Comparison of ENCODE assay signal across 12 mouse cellular contexts in the genomic region with DNA sequence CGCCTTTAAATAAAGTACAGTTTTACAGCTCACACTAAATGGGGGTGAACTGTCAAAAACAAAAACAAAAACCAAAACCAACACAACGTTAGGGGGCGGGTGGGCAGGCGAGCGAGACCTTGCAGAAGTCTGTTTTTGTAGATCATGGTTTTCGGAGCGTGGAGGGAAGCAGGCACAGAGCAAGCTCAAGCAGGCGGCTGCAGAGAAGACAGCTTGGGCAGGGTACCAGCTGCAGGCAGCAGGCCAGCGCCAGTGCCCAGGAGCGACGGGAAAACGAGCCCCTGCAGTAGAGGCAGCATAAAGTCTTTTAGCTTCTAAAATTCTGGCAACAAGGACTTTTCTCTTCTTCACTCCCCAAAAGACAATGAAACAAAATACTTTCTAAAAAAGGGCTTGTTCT. TPM values are rescaled to one million over a fixed set of nuclear protein-coding genes. Genes with fewer than 3 reads are reported as not detected.
DNase-seq lines count a peak whose midpoint lies in the region; ATAC-seq lines count a peak whose summit lies in the region.
"Had no signal": no experiment of that assay in that cellular context is flagged by ENCODE, and none has a peak within 500 bp of the region (broad histone marks: within the 10 kb centered on the region; RNA-seq: fewer than 3 reads in every experiment).

No protein-coding gene starts in this region.

- no peak overlapping the region for H3K4me2 ChIP-seq in forebrain, embryonic 15.5 days (replicated peaks)
- H3K4me2 ChIP-seq in forebrain, embryonic 12.5 days: no peak overlapping the region
- H3K4me2 ChIP-seq in midbrain, embryonic 14.5 days (ENCODE audit: low read length): no peak overlapping the region
- H3K4me2 ChIP-seq in midbrain, embryonic 15.5 days: no peak overlapping the region
- H3K4me2 ChIP-seq in kidney, embryonic 15.5 days: no peak overlapping the region
- H3K4me2 ChIP-seq: heart, embryonic 15.5 days; midbrain, embryonic 12.5 days had no signal

- peaks cover 5% of the 10 kb centered on the region for H3K4me1 ChIP-seq in forebrain, embryonic 15.5 days
- no peaks in the 10 kb centered on the region for H3K4me1 ChIP-seq in forebrain, embryonic 12.5 days
- no peaks in the 10 kb centered on the region for H3K4me1 ChIP-seq in midbrain, embryonic 14.5 days (ENCODE audit: control insufficient read depth, insufficient read depth, low read length)
- 0 out of 2 replicates have a peak, but pooled peaks cover 2% of the 10 kb centered on the region for H3K4me1 ChIP-seq in midbrain, embryonic 15.5 days
- no peaks in the 10 kb centered on the region for H3K4me1 ChIP-seq in kidney, embryonic 15.5 days
- H3K4me1 ChIP-seq: midbrain, embryonic 12.5 days had no signal

- no peaks in the 10 kb centered on the region for H3K9me3 ChIP-seq in forebrain, embryonic 15.5 days
- H3K9me3 ChIP-seq in forebrain, embryonic 12.5 days: no peaks in the 10 kb centered on the region
- H3K9me3 ChIP-seq in midbrain, embryonic 14.5 days (ENCODE audit: control insufficient read depth, low read length): no peaks in the 10 kb centered on the region
- no peaks in the 10 kb centered on the region for H3K9me3 ChIP-seq in midbrain, embryonic 15.5 days
- no peaks in the 10 kb centered on the region for H3K9me3 ChIP-seq in kidney, embryonic 15.5 days (replicated peaks)
- H3K9me3 ChIP-seq: heart, embryonic 15.5 days; midbrain, embryonic 12.5 days had no signal

- H3K27ac ChIP-seq in forebrain, embryonic 15.5 days (replicated peaks): no peak overlapping the region; the same call in 1 of the 2 replicates
- H3K27ac ChIP-seq in forebrain, embryonic 12.5 days: no peak overlapping the region
- H3K27ac ChIP-seq in midbrain, embryonic 14.5 days (replicated peaks; ENCODE audit: low read depth, low read length): 0 out of 2 replicates have a peak overlapping the region, but pooled peaks have one; percentile 0
- no peak overlapping the region for H3K27ac ChIP-seq in midbrain, embryonic 15.5 days
- H3K27ac ChIP-seq in kidney, embryonic 15.5 days: no peak overlapping the region
- H3K27ac ChIP-seq: heart, embryonic 15.5 days; midbrain, embryonic 12.5 days had no signal

- intact Hi-C loops in left cerebral cortex, postnatal 10 days (cut with DNase I): no loop called here

- WGBS in forebrain, embryonic 15.5 days: 55% methylated on average over 12 of the region's 12 CpGs
- WGBS in forebrain, embryonic 12.5 days: 90% methylated on average over 12 of the region's 12 CpGs
- 90% methylated on average over 12 of the region's 12 CpGs for WGBS in midbrain, embryonic 14.5 days
- WGBS in midbrain, embryonic 15.5 days: 86% methylated on average over 12 of the region's 12 CpGs
- 68% methylated on average over 12 of the region's 12 CpGs for WGBS in kidney, embryonic 15.5 days

- no peak for DNase-seq in midbrain, embryonic 14.5 days
- DNase-seq in left cerebral cortex, postnatal 10 days (ENCODE audit: extremely low spot score in 1 of 2, low spot score in 2 of 2): peak; percentile 58 to 66
- peak; percentile 71 for DNase-seq in right cerebral cortex, postnatal 4 days
- DNase-seq in adipocyte (ENCODE audit: low spot score): no peak
- DNase-seq: kidney, postnatal 10 days; lung, postnatal 10 days had no signal

- H3K4me3 ChIP-seq in forebrain, embryonic 15.5 days: no peak overlapping the region
- H3K4me3 ChIP-seq in forebrain, embryonic 12.5 days (replicated peaks): no peak overlapping the region
- no peak overlapping the region for H3K4me3 ChIP-seq in midbrain, embryonic 14.5 days (replicated peaks; ENCODE audit: low read depth, low read length)
- H3K4me3 ChIP-seq in midbrain, embryonic 15.5 days: no peak overlapping the region
- no peak overlapping the region for H3K4me3 ChIP-seq in kidney, embryonic 15.5 days (replicated peaks)
- H3K4me3 ChIP-seq: heart, embryonic 15.5 days; midbrain, embryonic 12.5 days had no signal

- peaks cover 28% of the 10 kb centered on the region for H3K36me3 ChIP-seq in forebrain, embryonic 15.5 days
- peaks cover 29% of the 10 kb centered on the region for H3K36me3 ChIP-seq in forebrain, embryonic 12.5 days (replicated peaks)
- H3K36me3 ChIP-seq in midbrain, embryonic 14.5 days (ENCODE audit: control insufficient read depth, insufficient read depth, low read length): peaks cover 34% of the 10 kb centered on the region
- H3K36me3 ChIP-seq in midbrain, embryonic 15.5 days (replicated peaks): peaks cover 21% of the 10 kb centered on the region
- H3K36me3 ChIP-seq in kidney, embryonic 15.5 days: peaks cover 34% of the 10 kb centered on the region

- H3K27me3 ChIP-seq in forebrain, embryonic 15.5 days: no peaks in the 10 kb centered on the region
- no peaks in the 10 kb centered on the region for H3K27me3 ChIP-seq in forebrain, embryonic 12.5 days
- H3K27me3 ChIP-seq in midbrain, embryonic 14.5 days (ENCODE audit: control insufficient read depth, insufficient read depth, low read length): no peaks in the 10 kb centered on the region
- no peaks in the 10 kb centered on the region for H3K27me3 ChIP-seq in midbrain, embryonic 15.5 days (replicated peaks)
- no peaks in the 10 kb centered on the region for H3K27me3 ChIP-seq in kidney, embryonic 15.5 days
- H3K27me3 ChIP-seq: heart, embryonic 15.5 days; midbrain, embryonic 12.5 days had no signal

- no peak overlapping the region for H3K9ac ChIP-seq in forebrain, embryonic 15.5 days (replicated peaks)
- H3K9ac ChIP-seq in forebrain, embryonic 12.5 days: no peak overlapping the region
- H3K9ac ChIP-seq in midbrain, embryonic 14.5 days (replicated peaks; ENCODE audit: low read length): no peak overlapping the region
- H3K9ac ChIP-seq in midbrain, embryonic 15.5 days: no peak overlapping the region
- H3K9ac ChIP-seq in kidney, embryonic 15.5 days: no peak overlapping the region
- H3K9ac ChIP-seq: heart, embryonic 15.5 days; midbrain, embryonic 12.5 days had no signal

- ATAC-seq in forebrain, embryonic 15.5 days (replicated peaks): 0 out of 2 replicates have a peak, but pooled peaks have one; percentile 35
- ATAC-seq in forebrain, embryonic 12.5 days (ENCODE audit: low FRiP score): no peak
- ATAC-seq in midbrain, embryonic 14.5 days (ENCODE audit: low FRiP score, low TSS enrichment): no peak
- no peak for ATAC-seq in midbrain, embryonic 15.5 days (replicated peaks)
- ATAC-seq in kidney, embryonic 15.5 days (replicated peaks; ENCODE audit: low FRiP score): no peak

RNA-seq across cellular contexts. Expression of a gene that starts 20.1 kb away (rescaled TPM):
- 3.8 and 4.4 TPM in 2 replicates for polyA plus RNA-seq in forebrain, embryonic 15.5 days (2015; fragmentation: Nextera tagmentation; extraction: Ambion mirVana)
- 2.8 and 3.3 TPM in 2 replicates for polyA plus RNA-seq in forebrain, embryonic 12.5 days (2016; fragmentation: Nextera tagmentation; extraction: Ambion mirVana)
- polyA plus RNA-seq in midbrain, embryonic 14.5 days (2014; fragmentation: Nextera tagmentation; extraction: Ambion mirVana): 4.4 and 6.6 TPM in 2 replicates
- polyA plus RNA-seq in midbrain, embryonic 15.5 days (2015; fragmentation: Nextera tagmentation; extraction: Ambion mirVana): 9.6 and 11.2 TPM in 2 replicates
- 10 to 100 TPM; 13.4 to 14.5 TPM for total RNA-seq in left cerebral cortex, postnatal 10 days (2021)
- 3.5 and 4.0 TPM in 2 replicates for polyA plus RNA-seq in kidney, embryonic 15.5 days (2015; fragmentation: Nextera tagmentation; extraction: Ambion mirVana)

Comparison
In these comparisons a context has a peak if more than half of its experiments do, and no peak if none do; other contexts are left out.
1. DNase-seq: peak in left cerebral cortex, postnatal 10 days (2 of 2) and right cerebral cortex, postnatal 4 days (single experiment); none in midbrain, embryonic 14.5 days (single experiment) and adipocyte (single experiment).